Mouse (Mus musculus) stomach, postnatal 0 days (tissue): Measurements from ENCODE around the gene Cryba4.

Source experiments
- CTCF ChIP-seq: IDR thresholded peaks from 2 replicates; pipeline ENCODE4 v1.5.1; 2016; ENCODE audit warnings: antibody characterized with exemption, low read depth, mild to moderate bottlenecking, moderate library complexity
- EP300 ChIP-seq: optimal IDR thresholded peaks from 2 replicates; pipeline ENCODE3; 2016; ENCODE audit warnings: antibody characterized with exemption

- TF ChIP-seq CTCF (no peak), EP300 (no peak)
Observed at GRCm38 (mm10) chr5:112254282-112254806, 2.0 kb upstream of the Cryba4 start.
